Mouse (Mus musculus) kidney, adult 18-20 months (tissue): ENCODE data around the gene Guk1.
"Not testable (repeated sequence)": the region's sequence is repeated elsewhere in the genome, so short reads cannot be mapped to it uniquely, and the experiment has no call there.

ENCODE experiments used
- DNase-seq: peaks from one replicate; pipeline ENCODE4 v3.0.0; 2021

Gene Guk1

GRCm38 (mm10) chr11:59192059-59192386 lies at the start of gene Guk1:
Gene Guk1 (minus strand): TSS chr11:59192212.
- DNase-seq = no peak

- DNase-seq = no peak
Measured at GRCm38 (mm10) chr11:59239796-59240195, 47.8 kb upstream of the Guk1 start.

- DNase-seq = no peak
Measured at GRCm38 (mm10) chr11:59239428-59239785, 47.4 kb upstream of the Guk1 start.

GRCm38 (mm10) chr11:59238525-59239427 lies 46.8 kb upstream of the Guk1 start:
- peak; percentile 69 for DNase-seq

- no peak for DNase-seq
Measured at GRCm38 (mm10) chr11:59232797-59233196, 40.8 kb upstream of the Guk1 start.

GRCm38 (mm10) chr11:59230144-59230760 lies 38.2 kb upstream of the Guk1 start:
- peak; percentile 79 for DNase-seq

- peak; percentile 98 for DNase-seq
Measured at GRCm38 (mm10) chr11:59228122-59228953, 36.3 kb upstream of the Guk1 start, which contains the start of gene Arf1. Gene Arf1 (minus strand): TSS chr11:59228270.

- DNase-seq = no peak
Measured at GRCm38 (mm10) chr11:59227604-59228121, 35.7 kb upstream of the Guk1 start.

GRCm38 (mm10) chr11:59226787-59227603 lies 35.0 kb upstream of the Guk1 start:
- peak; percentile 51 for DNase-seq

GRCm38 (mm10) chr11:59226251-59226650 lies 34.2 kb upstream of the Guk1 start:
- no peak for DNase-seq

GRCm38 (mm10) chr11:59225167-59225566 lies 33.2 kb upstream of the Guk1 start:
- no peak for DNase-seq

GRCm38 (mm10) chr11:59224470-59224869 lies 32.5 kb upstream of the Guk1 start:
- no peak for DNase-seq

GRCm38 (mm10) chr11:59224025-59224424 lies 32.0 kb upstream of the Guk1 start:
- DNase-seq = no peak

GRCm38 (mm10) chr11:59222306-59222705 lies 30.3 kb upstream of the Guk1 start:
- no peak for DNase-seq

- DNase-seq = no peak
Measured at GRCm38 (mm10) chr11:59221604-59222003, 29.6 kb upstream of the Guk1 start.

GRCm38 (mm10) chr11:59219064-59219463 lies 27.1 kb upstream of the Guk1 start:
- DNase-seq = peak; percentile 46

- peak; percentile 54 for DNase-seq
Measured at GRCm38 (mm10) chr11:59218389-59218998, 26.5 kb upstream of the Guk1 start.

GRCm38 (mm10) chr11:59216955-59217354 lies 24.9 kb upstream of the Guk1 start:
- DNase-seq = no peak

- DNase-seq = no peak
Measured at GRCm38 (mm10) chr11:59212892-59213494, 21.0 kb upstream of the Guk1 start.

GRCm38 (mm10) chr11:59212320-59212719 lies 20.3 kb upstream of the Guk1 start:
- not testable (repeated sequence) for DNase-seq

GRCm38 (mm10) chr11:59211561-59211960 lies 19.5 kb upstream of the Guk1 start:
- DNase-seq = not testable (repeated sequence)
